Mouse (Mus musculus) embryonic fibroblast, embryonic 13.5 days (primary cell): ENCODE data around the gene Plin3.

Experiments used
- CTCF ChIP-seq: IDR thresholded peaks from 2 replicates; pipeline ENCODE4 v1.5.1; 2011; ENCODE audit warnings: mild to moderate bottlenecking, control low read depth, low read length, moderate library complexity, borderline replicate concordance; ENCODE audit not compliant: insufficient read depth
- POLR2A ChIP-seq: IDR thresholded peaks from 2 replicates; pipeline ENCODE4 v1.6.1; 2011; ENCODE audit warnings: low read depth, mild to moderate bottlenecking, control low read depth, low read length, moderate library complexity

DNA sequence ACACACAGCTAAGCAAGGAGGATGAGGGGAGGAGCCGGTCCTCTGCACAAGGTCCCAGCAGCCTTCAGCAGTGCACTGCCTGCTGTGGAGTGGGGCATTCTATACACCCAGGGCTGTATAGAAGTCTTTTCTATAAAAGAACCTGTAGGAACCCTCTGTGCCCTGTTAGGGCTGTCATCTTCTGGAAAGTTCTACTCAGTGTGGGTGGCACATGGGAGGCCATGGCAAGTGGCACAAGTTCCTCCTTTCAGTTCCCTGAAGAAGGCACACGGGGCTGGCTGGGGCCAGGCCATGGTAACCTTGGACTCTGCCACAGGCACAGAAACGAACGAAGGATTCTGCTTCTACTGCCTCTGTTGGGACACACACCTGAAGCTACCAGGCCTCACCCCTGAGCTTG, 27.7 kb downstream of the Plin3 start:
- no peak for TF ChIP-seq CTCF
- TF ChIP-seq POLR2A, result no peak
